Mouse (Mus musculus): ENCODE results near the gene Pacsin2.

DNA sequence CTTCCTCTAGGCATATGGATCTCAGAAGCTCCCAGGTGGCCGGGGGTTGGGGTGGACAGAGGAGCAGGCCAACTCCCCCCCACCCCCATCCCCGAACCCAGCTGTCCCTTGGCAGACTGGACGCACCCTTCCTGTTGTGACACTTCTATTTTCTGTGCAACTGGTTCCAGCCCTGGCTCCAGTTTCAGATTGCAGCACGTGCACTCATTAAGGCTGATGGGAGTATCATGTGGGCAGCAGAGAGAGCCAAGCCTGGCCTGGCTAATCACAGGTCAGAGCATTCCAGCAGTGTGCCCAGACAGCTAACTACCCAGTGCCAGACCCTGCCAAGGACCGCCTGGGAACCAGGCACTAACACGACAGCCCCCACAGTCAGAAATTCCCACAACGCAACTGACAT lies 7.1 kb upstream of the Pacsin2 start:
- TF ChIP-seq CTCF (IDR thresholded peaks at IDR 0.05; ENCODE audit: low read depth, low read length) = no peak
- TF ChIP-seq TAL1 (conservative IDR thresholded peaks at IDR 0.05; ENCODE audit: low read depth, low read length) = no peak
- TF ChIP-seq GATA1 (IDR thresholded peaks at IDR 0.05; ENCODE audit: borderline replicate concordance, low read length) = no peak
- no peak for TF ChIP-seq GATA2 (IDR thresholded peaks at IDR 0.05; ENCODE audit: borderline replicate concordance, low read depth, low read length)

Measured in G1E (cell line).